8 mouse cellular contexts compared by ENCODE assay signal in the genomic region with DNA sequence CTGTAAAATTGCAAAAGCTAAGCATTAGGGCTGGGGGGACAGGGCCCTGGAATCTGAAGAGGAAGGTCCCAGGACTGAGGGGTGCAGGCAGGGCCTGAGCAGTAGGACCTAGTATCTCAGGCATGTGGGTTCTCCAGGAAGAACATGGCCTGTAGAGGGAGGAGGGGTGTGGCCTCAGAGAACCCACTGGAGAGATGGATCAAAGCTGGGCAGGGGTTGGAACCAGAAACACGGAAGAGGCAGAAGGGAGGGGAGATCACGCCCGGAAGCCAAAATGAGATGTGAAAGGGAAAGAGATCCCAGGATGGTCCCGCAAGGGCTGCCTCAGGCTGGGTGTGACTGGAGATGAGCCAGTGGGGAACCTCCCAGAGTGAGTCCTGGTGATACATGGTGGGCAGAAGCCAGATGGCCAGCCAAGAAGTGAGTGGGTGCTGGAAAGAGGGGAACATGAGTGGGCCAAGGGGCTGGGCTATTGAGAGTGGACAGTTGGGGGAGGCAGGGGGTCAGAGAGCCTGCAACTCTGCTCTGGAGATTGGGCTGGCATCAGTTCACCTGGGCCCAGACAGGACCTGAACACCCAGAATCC.
DNase-seq lines count a peak whose midpoint lies in the region; ATAC-seq lines count a peak whose summit lies in the region.
"Had no signal": no experiment of that assay in that cellular context is flagged by ENCODE, and none has a peak within 500 bp of the region (broad histone marks: within the 10 kb centered on the region; RNA-seq: fewer than 3 reads in every experiment).

No protein-coding gene starts in this region.

- no peak overlapping the region for H3K4me3 ChIP-seq in lung, embryonic 15.5 days
- no peak overlapping the region for H3K4me3 ChIP-seq in brown adipose tissue, adult 24 weeks (ENCODE audit: insufficient read depth, low read depth, low read length)
- H3K4me3 ChIP-seq in intestine, embryonic 15.5 days (replicated peaks): no peak overlapping the region
- H3K4me3 ChIP-seq: neural tube, embryonic 12.5 days had no signal

- 53% methylated on average over 4 of the region's 4 CpGs for WGBS in lung, embryonic 15.5 days
- WGBS in intestine, embryonic 15.5 days: 58% methylated on average over 4 of the region's 4 CpGs

- no peak overlapping the region for H3K9ac ChIP-seq in lung, embryonic 15.5 days
- H3K9ac ChIP-seq in intestine, embryonic 15.5 days: no peak overlapping the region
- H3K9ac ChIP-seq: neural tube, embryonic 12.5 days had no signal

- H3K27ac ChIP-seq in lung, embryonic 15.5 days: peak overlapping the region; percentile 1; the same call in 1 of the 2 replicates
- peak overlapping the region; percentile 26; the same call in 1 of the 2 replicates for H3K27ac ChIP-seq in brown adipose tissue, adult 24 weeks (replicated peaks; ENCODE audit: low read depth, low read length)
- H3K27ac ChIP-seq in intestine, embryonic 15.5 days: peak overlapping the region; percentile 44; the same call in 1 of the 2 replicates
- H3K27ac ChIP-seq: neural tube, embryonic 12.5 days had no signal

- no peaks in the 10 kb centered on the region for H3K27me3 ChIP-seq in lung, embryonic 15.5 days
- H3K27me3 ChIP-seq in intestine, embryonic 15.5 days (replicated peaks): no peaks in the 10 kb centered on the region
- H3K27me3 ChIP-seq: neural tube, embryonic 12.5 days had no signal

- DNase-seq in lung, postnatal 14 days: no peak
- DNase-seq in right cerebral cortex, postnatal 25 days: peak; percentile 66
- DNase-seq in spleen, postnatal 10 days (ENCODE audit: low spot score in 2 of 2): no peak
- DNase-seq in frontal cortex, postnatal 25 days (ENCODE audit: low spot score in 2 of 2): no peak

- ATAC-seq in lung, embryonic 15.5 days (ENCODE audit: borderline replicate concordance, extremely low read depth, low FRiP score, low TSS enrichment): no peak
- no peak for ATAC-seq in intestine, embryonic 15.5 days

- H3K9me3 ChIP-seq in lung, embryonic 15.5 days: no peaks in the 10 kb centered on the region
- no peaks in the 10 kb centered on the region for H3K9me3 ChIP-seq in intestine, embryonic 15.5 days
- H3K9me3 ChIP-seq: neural tube, embryonic 12.5 days had no signal

- H3K4me1 ChIP-seq in lung, embryonic 15.5 days: peaks cover 82% of the 10 kb centered on the region
- H3K4me1 ChIP-seq in brown adipose tissue, adult 24 weeks (ENCODE audit: control insufficient read depth, insufficient read depth, insufficient read length, low read length): peaks cover 61% of the 10 kb centered on the region
- peaks cover 69% of the 10 kb centered on the region for H3K4me1 ChIP-seq in intestine, embryonic 15.5 days (replicated peaks)

- H3K4me2 ChIP-seq in lung, embryonic 15.5 days: no peak overlapping the region
- H3K4me2 ChIP-seq in intestine, embryonic 15.5 days (replicated peaks): no peak overlapping the region
- H3K4me2 ChIP-seq: neural tube, embryonic 12.5 days had no signal

- H3K36me3 ChIP-seq in lung, embryonic 15.5 days: no peaks in the 10 kb centered on the region
- H3K36me3 ChIP-seq in intestine, embryonic 15.5 days: no peaks in the 10 kb centered on the region
- H3K36me3 ChIP-seq: neural tube, embryonic 12.5 days had no signal
